Mouse (Mus musculus) adrenal gland (tissue): ENCODE results near the gene Myo1e.

ENCODE experiments used
- intact Hi-C: fragments of 180-260 bp; cut with DNase I; formaldehyde crosslinking; loops from one replicate; pipeline ENCODE4 v1.15.1; 2025
- long read RNA-seq, 2 experiments: library from polyadenylated mRNA; unstranded; transcript quantifications; one replicate each; pipeline ENCODE4 v2.0.0; 2020; ENCODE audit warnings: borderline replicate concordance in 1 of 2; ENCODE audit not compliant: insufficient replicate concordance in 1 of 2

Gene Myo1e
- long read RNA-seq, experiment 1, full-length matches to known transcripts = 4 of 11 reads
- long read RNA-seq, experiment 1, partial matches to known transcripts = 5 of 11 reads
- long read RNA-seq, experiment 1, other reads (novel, unspliced or antisense) = 2 of 11 reads
- long read RNA-seq, experiment 2, full-length matches to known transcripts = 3 of 16 reads
- long read RNA-seq, experiment 2, partial matches to known transcripts = 11 of 16 reads
- long read RNA-seq, experiment 2, other reads (novel, unspliced or antisense) = 2 of 16 reads

DNA sequence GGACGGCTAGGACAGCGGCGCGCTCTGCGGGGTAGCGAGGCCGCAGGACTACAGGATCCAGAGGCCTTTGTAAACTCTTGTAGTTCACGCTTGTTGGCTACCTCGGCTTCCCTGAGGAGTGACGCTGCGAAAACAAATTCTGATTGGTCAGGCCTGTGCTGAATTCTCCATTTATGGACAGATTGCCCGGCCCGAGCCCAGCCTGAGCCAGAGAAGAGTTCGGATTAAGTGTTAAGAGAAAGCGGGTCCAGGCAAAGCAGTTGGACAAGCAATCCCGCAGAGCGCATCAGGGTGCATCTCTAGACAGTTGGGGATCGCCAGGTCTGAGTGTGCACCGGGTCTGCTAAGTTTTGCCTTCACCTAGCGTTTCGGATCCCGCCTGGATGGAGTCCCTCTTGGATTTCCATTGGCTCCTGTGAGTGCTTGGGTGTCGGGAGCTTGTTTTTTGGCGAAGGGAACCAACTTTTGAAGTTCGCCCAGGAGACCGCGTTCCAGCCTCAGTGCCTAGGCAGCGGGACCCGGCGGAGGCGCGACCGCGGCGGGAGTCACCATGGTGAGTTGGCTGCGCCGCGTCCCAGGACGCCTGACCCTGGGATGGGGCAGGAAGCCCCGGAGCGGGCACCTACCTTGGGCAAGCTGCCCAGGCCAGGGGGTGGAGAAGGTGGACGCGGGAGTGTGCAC lies at the start of gene Myo1e:
TSS of gene Myo1e (plus strand) at position 200 of the 681 bp plus-strand sequence.
- intact Hi-C loops = loop anchor here (5.0 to 10.0 kb wide), 2 partner anchors 55 to 108 kb away; no protein-coding TSS in a partner anchor

DNA sequence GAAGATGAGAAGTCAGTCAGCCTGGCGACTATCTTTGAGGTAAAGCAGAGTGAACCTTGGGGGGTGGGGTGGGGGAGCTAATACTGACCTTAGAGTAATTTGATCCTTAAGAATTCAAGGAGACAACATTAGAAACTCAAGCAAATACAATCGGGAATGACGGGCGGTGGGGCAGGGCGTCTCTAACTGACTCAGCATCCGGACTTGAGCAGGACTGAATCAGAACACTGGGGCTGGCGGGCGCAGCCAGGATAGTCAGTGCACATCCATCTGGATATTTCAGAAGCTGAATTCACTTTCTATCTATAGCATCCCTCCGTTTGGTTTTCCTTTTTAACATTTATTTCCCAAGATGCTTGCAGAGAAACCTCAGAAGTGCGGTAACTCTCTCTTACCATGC lies 47.1 kb upstream of the Myo1e start:
- intact Hi-C loops = no loop called here

DNA sequence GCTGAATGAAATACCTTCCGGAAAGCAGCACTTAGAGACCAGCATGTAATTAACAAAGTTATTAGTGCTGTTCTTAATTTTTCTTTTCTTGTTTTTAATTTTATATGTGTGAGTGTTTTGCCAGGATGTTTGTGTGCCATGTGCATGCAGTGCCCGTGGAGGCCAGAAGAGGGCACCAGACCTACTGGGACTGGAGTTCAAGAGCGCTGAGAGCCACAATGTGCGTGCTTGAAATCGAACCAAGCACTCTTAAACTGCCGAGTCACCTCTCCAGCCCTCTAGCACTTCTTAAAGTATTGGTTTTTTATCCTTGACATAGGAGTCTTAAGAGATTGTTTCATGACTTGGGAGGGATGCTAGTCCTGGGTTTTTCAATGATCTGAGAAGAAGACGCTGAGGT lies 38.2 kb upstream of the Myo1e start:
- intact Hi-C loops = no loop called here

DNA sequence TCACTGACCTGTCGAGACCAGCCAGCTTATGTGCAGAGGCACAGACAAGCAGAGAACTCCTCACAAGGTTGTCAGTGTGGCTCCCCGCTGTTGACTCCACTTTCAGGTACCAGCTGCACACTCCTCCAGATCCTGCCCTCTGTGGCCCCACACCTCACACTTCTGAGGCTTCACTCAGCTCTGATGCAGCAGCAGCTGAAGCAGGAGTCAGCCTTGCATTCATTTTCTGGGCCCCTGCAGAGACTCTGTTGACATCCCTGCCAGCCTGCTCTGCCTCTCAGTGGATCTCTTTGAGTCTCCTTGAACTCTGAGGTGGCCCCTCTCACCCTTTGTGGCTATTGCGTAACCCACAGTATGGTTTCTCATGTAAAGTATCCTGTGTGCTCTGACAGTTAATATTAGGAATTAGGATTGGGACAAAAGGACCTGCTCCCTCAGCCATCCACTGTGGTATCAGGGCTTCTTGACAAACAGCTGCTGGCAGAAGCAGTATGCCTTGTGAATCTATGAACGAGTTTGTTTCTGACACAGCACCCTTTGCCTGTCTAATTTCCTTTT lies 32.8 kb upstream of the Myo1e start:
- intact Hi-C loops = no loop called here

DNA sequence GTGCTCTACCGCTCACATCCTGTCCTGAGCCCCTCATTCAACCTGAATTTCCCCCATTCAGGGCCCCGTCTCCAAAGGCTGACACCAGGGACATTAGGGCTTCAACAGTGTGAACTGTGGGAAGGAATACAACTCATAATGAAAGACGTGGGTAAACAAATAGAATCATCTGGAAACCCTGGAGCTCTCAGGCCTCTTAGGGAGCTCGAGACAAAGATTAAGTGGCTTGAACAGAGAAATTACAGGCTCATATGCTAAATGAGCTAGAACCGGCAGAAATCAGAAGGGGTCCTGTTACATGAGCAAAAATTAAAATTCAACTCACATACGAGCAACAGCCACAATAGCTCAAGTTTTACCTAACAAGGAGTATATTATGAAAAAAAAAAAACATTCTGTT lies 32.3 kb upstream of the Myo1e start:
- intact Hi-C loops = no loop called here

DNA sequence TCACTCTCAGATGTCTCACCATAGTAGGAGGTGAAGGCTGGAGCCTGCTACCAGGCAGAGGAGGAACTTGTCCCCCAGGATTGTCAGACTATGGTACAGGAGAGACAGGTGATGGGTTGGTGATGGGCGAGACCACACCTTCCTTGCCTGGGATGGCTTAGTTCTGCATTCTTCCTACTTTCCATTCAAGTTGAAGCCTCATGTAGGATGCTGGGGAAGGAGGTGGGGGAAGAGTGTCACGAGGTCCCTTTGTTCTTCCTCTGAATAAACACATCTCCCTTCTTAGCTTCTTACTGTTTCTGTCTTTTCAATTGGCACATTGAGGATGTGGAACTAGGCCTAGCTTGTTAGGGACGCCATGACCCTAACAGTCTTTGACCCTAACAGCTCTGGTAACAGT lies 30.9 kb upstream of the Myo1e start:
- intact Hi-C loops = no loop called here

DNA sequence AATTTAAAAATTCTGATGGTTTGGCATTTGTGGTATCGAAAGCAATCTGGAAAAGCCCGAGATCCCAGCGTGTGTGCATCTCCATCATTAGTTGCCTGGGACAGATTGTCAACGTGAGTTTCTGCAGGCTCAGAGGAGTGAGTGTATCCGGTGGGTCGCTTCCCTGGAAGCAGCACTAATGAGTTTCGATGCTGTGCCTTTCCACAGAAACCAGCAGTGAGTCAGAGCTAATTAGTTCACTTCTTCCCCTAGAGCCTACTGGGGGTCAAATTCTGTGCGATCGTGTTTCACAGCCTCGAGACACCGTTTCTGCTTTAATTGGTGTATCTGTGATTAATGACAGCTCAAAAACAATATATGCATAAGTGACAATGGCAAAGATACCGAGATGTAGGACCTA lies 25.4 kb upstream of the Myo1e start:
- intact Hi-C loops = no loop called here

DNA sequence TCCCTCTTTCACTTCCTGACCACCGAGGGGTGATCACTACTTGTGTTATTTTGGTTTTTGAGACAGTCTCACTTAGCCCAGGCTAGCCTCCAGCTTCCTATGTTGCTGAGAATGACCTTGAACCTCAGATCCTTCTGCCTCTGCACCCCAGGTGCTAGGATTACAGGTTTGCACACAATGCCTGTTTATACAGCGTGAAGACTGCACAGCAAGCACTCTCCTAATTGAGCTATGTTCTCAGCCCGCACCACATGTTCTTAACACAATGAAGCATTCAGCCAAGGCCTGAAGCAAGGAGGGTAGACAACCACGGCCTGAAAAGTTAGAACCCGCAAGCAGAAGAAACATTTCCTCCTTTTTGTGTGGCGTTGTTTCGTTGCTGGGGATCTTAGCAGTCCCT lies 24.5 kb upstream of the Myo1e start:
- intact Hi-C loops = no loop called here

DNA sequence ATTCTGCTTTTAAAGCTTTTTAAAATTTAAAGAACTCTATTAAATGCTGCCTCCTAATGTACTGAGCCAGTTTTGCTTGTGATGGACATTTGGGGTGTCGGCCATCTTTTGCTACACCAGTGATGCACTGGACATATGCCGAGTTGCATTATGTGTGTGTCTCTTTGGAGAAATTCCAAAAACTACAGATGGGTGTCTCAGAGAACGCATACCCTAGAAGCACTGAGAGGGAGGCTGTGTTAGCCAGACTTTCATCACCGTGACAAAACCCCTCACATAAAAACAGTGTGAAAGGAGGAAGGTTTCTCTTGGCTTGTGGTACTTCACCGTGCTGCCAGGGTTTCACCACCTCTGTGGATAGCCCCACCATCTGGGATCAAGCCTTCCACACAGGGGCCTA lies 14.8 kb upstream of the Myo1e start:
- intact Hi-C loops = no loop called here

DNA sequence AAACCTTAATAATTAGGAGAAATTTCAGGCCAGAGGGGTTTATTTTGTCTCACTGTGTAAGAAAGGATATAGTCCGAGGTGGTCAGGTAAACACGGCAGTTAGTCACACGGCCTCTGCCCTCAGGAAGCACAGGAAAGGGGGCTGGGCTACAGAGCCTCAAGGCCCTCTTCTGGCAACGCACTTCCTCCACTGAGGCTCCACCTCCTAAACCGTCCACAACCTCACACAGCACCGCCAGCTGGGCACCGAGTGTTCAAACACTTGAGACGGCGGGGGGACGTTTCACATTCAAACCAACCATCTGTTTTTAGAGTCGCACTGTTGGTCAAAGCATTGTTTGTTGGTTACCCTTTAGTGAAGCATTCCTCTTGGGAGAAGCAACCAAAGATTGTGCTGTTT lies 12.5 kb upstream of the Myo1e start:
- intact Hi-C loops = no loop called here

DNA sequence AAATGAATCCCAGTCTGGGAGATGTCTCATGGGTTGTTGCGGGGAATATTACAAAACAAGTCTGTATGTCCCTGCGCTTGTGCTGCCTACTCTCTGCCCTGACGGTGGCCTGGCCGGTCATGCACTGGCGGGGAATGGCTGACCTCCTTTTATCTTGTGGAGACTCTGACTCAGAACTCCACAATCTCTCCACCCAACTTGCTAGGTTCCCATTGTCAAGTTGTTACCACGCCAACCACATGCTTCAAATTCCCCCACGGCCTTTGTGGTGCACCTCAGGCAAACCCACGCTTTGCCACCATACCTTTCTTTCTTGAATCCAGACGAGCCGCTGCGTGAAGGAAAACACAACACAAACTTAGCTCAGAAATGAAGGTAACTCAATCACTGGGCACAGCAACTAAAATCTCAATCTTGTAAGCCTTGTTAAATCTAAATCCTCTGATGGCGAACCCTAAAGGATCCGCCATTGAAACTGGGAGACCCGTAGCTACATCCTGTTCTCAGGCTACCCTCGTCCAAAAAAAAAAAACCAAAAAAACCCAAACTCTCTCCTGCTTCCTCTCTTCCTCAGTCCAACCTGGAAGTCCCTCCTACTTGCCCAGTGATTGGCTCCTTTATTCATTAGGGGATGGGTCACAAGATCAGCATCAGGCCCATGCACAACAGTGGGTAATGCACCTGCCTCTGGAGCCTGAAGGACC lies 10.0 kb upstream of the Myo1e start:
- intact Hi-C loops = no loop called here

DNA sequence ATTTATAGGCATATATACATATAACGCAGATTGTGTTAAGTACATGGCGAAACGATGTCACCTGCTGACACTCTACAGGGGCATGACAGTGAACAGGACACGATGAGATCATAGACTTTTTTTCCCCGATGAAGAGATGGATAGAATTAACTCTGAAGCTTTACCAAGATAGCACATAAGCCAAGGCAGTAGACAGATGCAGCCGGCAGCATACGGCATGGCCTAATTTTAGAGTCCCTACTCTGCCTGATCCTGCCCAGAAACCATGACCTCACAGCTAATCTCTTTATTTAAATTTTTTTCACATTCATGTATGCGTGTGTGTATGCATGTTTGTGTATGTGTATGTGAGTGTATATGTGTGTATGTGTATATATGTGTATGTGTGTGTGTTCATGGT lies 9.2 kb upstream of the Myo1e start:
- intact Hi-C loops = no loop called here

DNA sequence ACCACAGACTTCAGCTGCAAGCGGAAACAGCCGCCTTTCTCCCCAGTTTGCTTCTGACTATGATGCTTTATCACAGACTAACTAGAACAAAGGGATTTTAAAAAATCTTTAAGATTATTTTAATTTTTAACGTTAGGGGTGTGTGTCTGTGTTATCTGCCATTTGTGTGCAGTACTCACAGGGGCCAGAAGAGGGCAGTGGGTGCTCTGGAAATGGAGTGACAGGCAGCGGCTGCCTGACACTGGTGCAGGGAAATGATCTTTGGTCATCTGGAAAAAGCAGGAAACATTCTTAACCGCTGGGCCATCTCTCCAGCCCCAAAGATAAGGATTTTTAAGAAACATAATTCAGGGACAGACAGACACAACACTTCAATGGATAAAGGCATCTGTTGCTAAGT lies 4.4 kb upstream of the Myo1e start:
- intact Hi-C loops = loop anchor here (5.0 to 10.0 kb wide), 2 partner anchors 112 to 185 kb away; no protein-coding TSS in a partner anchor

DNA sequence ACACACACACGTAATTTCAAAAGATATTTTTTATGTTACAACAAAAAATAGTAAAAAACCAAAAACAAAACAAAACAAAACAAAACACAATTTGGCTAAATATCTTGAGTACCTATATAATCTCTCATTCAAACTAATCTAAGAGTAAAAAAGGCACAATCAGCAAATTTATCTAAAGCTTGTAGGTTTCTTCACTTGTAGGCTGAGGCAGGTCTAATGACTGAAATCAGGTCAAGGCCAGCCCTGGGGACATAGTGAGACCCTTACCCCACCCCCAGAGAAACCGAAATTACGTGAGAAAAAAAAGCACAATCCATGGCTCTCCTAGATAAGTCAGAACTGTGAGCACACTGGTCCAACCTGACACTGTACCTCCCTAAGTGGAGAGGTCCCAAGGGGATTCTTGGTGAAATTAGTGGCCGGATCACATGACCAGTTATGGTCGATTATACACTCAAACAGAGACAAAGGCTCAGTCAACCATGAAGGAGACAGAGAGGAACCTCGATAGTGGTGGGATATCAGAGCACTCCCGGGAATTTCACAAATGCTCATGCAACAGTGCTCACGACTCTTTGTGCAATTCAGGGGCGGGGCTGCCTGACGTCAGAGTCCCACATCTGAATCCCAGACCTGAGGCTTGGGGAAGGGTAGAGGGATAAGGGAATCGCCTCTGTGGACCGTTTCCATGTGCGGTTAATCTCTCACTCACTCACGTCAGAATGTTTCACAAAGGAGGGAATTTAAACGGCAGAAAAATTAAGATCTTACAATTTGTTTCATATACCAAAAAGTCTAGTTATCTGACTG lies 3.7 kb upstream of the Myo1e start:
- intact Hi-C loops = loop anchor here (5.0 to 10.0 kb wide), 2 partner anchors 111 to 184 kb away; no protein-coding TSS in a partner anchor

DNA sequence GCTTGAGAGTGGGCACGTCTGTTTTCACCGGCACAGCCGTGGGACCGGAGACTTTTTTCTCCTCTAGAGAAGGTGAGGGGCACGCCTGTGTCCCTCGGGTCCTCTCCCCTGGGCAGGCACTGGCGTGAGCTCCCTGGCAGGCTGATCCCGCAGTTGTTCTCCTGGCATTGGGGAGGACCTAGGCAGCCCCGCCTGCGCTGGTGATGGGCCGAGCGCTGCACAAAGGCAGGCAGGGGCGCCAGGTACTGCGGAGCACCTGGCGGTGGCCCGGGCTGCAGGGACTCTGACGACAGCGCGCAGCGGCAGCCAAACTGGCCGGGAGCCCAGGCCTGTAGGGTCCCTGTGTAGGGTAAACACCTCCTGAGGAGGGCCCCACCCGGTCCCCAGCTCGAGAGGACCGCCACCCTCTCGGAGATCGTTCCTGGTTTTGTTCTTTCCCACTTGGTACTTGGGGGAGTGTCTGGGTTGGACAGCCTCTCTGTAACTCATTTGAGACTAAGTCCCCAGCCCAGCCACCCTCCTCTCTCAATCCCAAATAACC lies 901 bp downstream of the Myo1e start:
- intact Hi-C loops = loop anchor here (2.0 to 10.0 kb wide), 3 partner anchors 23 to 107 kb away; no protein-coding TSS in a partner anchor

DNA sequence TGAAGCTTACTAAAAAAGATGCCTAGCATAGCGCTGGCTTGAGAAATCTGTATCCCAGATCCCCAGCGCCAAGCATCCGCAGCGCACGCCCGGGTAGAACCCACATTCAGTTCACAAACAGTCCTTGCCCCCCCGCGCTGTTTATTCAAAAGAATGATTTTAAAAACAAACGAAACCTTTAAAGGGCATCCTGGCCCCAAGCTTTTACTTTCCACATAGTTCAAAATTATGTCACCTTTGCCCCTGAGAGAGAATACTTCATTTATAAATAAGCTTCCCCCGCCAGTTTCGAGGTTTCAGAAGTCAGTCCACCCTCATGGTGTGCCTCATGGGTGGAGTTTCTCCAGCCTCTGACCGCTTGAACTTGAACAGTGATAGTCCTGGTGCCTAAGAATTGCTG lies 1.6 kb downstream of the Myo1e start:
- intact Hi-C loops = loop anchor here (2.0 to 10.0 kb wide), 3 partner anchors 22 to 106 kb away; no protein-coding TSS in a partner anchor

DNA sequence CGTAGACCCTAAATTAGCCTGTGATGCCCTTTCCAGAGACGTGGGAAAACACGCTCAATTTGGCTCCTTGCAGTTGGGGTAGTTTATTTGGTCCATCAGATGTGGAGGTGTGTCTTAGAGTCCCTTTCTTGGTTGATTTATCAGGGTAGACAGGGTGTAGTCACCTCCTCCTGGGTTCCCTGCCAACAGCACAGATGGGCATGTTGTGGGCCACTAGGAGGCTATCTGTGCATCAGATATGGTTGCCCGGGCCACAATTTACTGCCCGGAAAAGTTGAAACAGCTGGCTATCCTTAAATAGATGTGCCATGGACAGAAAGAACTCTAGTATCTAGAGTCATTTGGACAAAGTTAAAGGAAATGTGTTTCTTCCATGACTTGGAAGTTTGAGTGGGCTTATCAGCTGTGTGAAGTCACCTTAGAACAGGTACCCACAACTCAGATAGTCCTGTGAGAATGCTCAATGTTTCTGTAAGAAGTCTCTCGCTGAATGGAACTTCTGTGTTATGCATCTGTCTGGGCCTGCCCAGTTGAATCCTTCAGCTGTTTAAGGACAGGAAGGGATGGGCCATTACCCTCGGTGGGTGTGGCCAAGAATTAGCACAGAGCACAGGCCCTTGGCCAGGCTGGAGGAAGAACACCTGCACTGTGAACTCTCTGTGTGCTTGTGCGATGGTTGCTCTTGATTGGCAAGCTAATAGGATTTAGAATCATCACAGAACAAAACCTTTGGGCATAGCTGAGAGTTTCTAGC lies 2.3 kb downstream of the Myo1e start:
- intact Hi-C loops = loop anchor here (2.0 to 10.0 kb wide), 3 partner anchors 21 to 105 kb away; no protein-coding TSS in a partner anchor

DNA sequence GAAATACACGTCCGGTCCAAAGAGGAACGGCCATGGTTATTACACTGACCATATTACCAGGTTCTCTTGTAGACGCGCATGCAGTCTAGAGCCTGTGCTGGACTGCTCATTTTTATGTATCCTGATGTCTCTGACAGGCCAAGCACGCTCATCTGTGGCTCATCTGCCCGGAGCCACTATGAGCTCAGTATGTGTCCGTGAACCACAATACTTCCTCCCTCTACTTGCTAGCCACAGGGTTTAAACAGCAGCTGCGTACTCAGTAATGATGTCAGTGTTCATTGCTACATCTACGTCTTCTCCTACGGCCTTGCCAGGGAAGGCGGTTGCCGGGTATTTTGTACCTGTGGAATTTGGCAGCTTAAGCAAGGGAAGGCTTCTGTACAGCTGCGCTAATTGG lies 4.5 kb downstream of the Myo1e start:
- intact Hi-C loops = no loop called here

DNA sequence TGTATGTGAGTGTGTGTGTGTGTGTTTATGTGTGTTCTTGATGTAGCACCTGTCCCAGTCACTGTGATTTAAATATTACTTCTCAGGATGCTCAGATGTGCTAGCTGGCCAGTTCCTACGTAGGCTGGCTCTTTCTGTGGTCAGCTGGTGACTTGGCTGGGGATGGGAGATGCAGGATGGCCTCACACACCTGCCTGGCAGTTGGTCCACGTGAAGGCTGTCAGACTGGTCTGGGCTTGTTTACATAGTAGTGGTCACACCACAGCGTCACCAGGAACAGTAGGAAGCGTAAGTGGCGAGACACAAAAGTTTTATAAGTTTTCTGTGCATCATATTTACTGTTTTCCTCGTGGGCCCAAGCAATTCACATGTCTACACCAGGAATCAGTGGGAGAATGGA lies 9.4 kb downstream of the Myo1e start:
- intact Hi-C loops = no loop called here
